Mouse (Mus musculus) heart, embryonic 15.5 days (tissue): ENCODE measurements at regions not wholly inside any gene's neighbourhood (a gene's known extent, or its start where the extent isn't known, plus 50 kb on each side); places are given as distances from the start of the nearest gene placed in this dataset.
"Not testable (repeated sequence)": the region's sequence is repeated elsewhere in the genome, so short reads cannot be mapped to it uniquely, and the experiment has no call there.

Experiments
- ATAC-seq: fragments of 200-750 bp; cut with Nextera tagmentation; replicated peaks from 2 replicates; pipeline ENCODE4 v1.8.0; 2017; ENCODE audit warnings: low read depth, moderate TSS enrichment; ENCODE audit not compliant: insufficient number of reproducible peaks, insufficient read depth, low FRiP score
- H3K27ac ChIP-seq: fragments of 300-500 bp; sonication (generic); 2 replicates; pipeline ENCODE4 v1.5.1; 2015; ENCODE audit warnings: mild to moderate bottlenecking, inconsistent platforms
- H3K27me3 ChIP-seq: fragments of 300-500 bp; sonication (generic); 2 replicates; pipeline ENCODE4 v1.6.1; 2015; ENCODE audit warnings: inconsistent platforms
- H3K36me3 ChIP-seq: fragments of 300-500 bp; sonication (generic); 2 replicates; pipeline ENCODE4 v1.6.1; 2015; ENCODE audit warnings: mild to moderate bottlenecking, inconsistent platforms
- H3K4me1 ChIP-seq: fragments of 300-500 bp; sonication (generic); replicated peaks from 2 replicates; pipeline ENCODE4 v1.6.1; 2015; ENCODE audit warnings: inconsistent platforms
- H3K4me2 ChIP-seq: fragments of 300-500 bp; sonication (generic); 2 replicates; pipeline ENCODE4 v1.6.1; 2015; ENCODE audit warnings: inconsistent platforms, mild to moderate bottlenecking, moderate library complexity
- H3K4me3 ChIP-seq: fragments of 300-500 bp; sonication (generic); 2 replicates; pipeline ENCODE4 v1.5.1; 2015; ENCODE audit warnings: mild to moderate bottlenecking, inconsistent platforms
- H3K9ac ChIP-seq: fragments of 300-500 bp; sonication (generic); 2 replicates; pipeline ENCODE4 v1.6.1; 2015; ENCODE audit warnings: mild to moderate bottlenecking, inconsistent platforms
- H3K9me3 ChIP-seq: fragments of 300-500 bp; sonication (generic); replicated peaks from 2 replicates; pipeline ENCODE4 v1.6.1; 2016; ENCODE audit warnings: inconsistent platforms
- WGBS: fragments of 180-500 bp; shearing (Covaris S2); methylation state at CpG from one replicate; pipeline ENCODE4 v1.1.7; 2015; ENCODE audit warnings: mixed read lengths; 5-methylcytosine and 5-hydroxymethylcytosine counted together

GRCm38 (mm10) chr3:15016621-15017020, 130.5 kb downstream of the Car2 start:
- Histone ChIP-seq H3K4me1 (no peaks in the 10 kb centered on the region), H3K9me3 (no peaks in the 10 kb centered on the region), H3K27ac (no peak overlapping the region), H3K27me3 (no peaks in the 10 kb centered on the region), H3K4me3 (no peak overlapping the region), H3K9ac (no peak overlapping the region), H3K4me2 (no peak overlapping the region), H3K36me3 (no peaks in the 10 kb centered on the region)
- no peak for ATAC-seq
- WGBS = 69% methylated on average over 1 of the region's 1 CpGs

GRCm38 (mm10) chr3:15022773-15023172, 136.7 kb downstream of the Car2 start:
- H3K4me2 ChIP-seq = no peak overlapping the region
- no peak for ATAC-seq
- H3K36me3 ChIP-seq = no peaks in the 10 kb centered on the region
- H3K27ac ChIP-seq = no peak overlapping the region
- H3K9ac ChIP-seq = no peak overlapping the region
- no peak overlapping the region for H3K4me3 ChIP-seq
- no peaks in the 10 kb centered on the region for H3K4me1 ChIP-seq
- H3K9me3 ChIP-seq = no peaks in the 10 kb centered on the region
- H3K27me3 ChIP-seq = no peaks in the 10 kb centered on the region
- 38% methylated on average over 2 of the region's 2 CpGs for WGBS

GRCm38 (mm10) chr3:15040866-15041528, 154.9 kb downstream of the Car2 start:
- H3K4me1 ChIP-seq = no peaks in the 10 kb centered on the region
- H3K27ac ChIP-seq = no peak overlapping the region
- H3K4me3 ChIP-seq = no peak overlapping the region
- H3K9ac ChIP-seq = no peak overlapping the region
- H3K4me2 ChIP-seq = no peak overlapping the region
- no peak for ATAC-seq
- no peaks in the 10 kb centered on the region for H3K27me3 ChIP-seq
- WGBS = 65% methylated on average over 7 of the region's 7 CpGs
- no peaks in the 10 kb centered on the region for H3K36me3 ChIP-seq
- no peaks in the 10 kb centered on the region for H3K9me3 ChIP-seq

- no peaks in the 10 kb centered on the region for H3K27me3 ChIP-seq
- no peaks in the 10 kb centered on the region for H3K36me3 ChIP-seq
- ATAC-seq = no peak
- no peak overlapping the region for H3K4me2 ChIP-seq
- H3K27ac ChIP-seq = no peak overlapping the region
- H3K4me1 ChIP-seq = no peaks in the 10 kb centered on the region
- 70% methylated on average over 3 of the region's 3 CpGs for WGBS
- no peak overlapping the region for H3K9ac ChIP-seq
- 0 out of 2 replicates have a peak, but pooled peaks cover 3% of the 10 kb centered on the region for H3K9me3 ChIP-seq
- no peak overlapping the region for H3K4me3 ChIP-seq
Measured at GRCm38 (mm10) chr3:15053968-15054367, 167.9 kb downstream of the Car2 start.

- H3K9me3 ChIP-seq, H3K36me3 ChIP-seq, H3K27ac ChIP-seq, H3K27me3 ChIP-seq, H3K4me3 ChIP-seq, H3K4me2 ChIP-seq, H3K9ac ChIP-seq, H3K4me1 ChIP-seq, ATAC-seq: not testable (repeated sequence)
- WGBS = 90% methylated on average over 8 of the region's 8 CpGs
Measured at GRCm38 (mm10) chr3:15055516-15056256, 169.6 kb downstream of the Car2 start.

- 83% methylated on average over 5 of the region's 5 CpGs for WGBS
- not testable (repeated sequence) for H3K9ac ChIP-seq, H3K9me3 ChIP-seq, H3K27me3 ChIP-seq, H3K4me3 ChIP-seq, ATAC-seq, H3K4me1 ChIP-seq, H3K27ac ChIP-seq, H3K4me2 ChIP-seq, H3K36me3 ChIP-seq
Measured at GRCm38 (mm10) chr3:15056788-15057585, 170.9 kb downstream of the Car2 start.

- 84% methylated on average over 3 of the region's 3 CpGs for WGBS
- no peaks in the 10 kb centered on the region for H3K36me3 ChIP-seq
- no peak overlapping the region for H3K27ac ChIP-seq
- no peak overlapping the region for H3K4me3 ChIP-seq
- H3K4me1 ChIP-seq = no peaks in the 10 kb centered on the region
- H3K9ac ChIP-seq = no peak overlapping the region
- H3K9me3 ChIP-seq = no peaks in the 10 kb centered on the region
- H3K27me3 ChIP-seq = no peaks in the 10 kb centered on the region
- ATAC-seq = no peak
- H3K4me2 ChIP-seq = no peak overlapping the region
Measured at GRCm38 (mm10) chr3:15065681-15066080, 179.6 kb downstream of the Car2 start.

- ATAC-seq = no peak
- H3K9ac ChIP-seq = no peak overlapping the region
- no peak overlapping the region for H3K27ac ChIP-seq
Measured at GRCm38 (mm10) chr3:15068256-15068655, 182.2 kb downstream of the Car2 start.

GRCm38 (mm10) chr3:15071030-15071883, 185.2 kb downstream of the Car2 start:
- Histone ChIP-seq H3K9me3 (no peaks in the 10 kb centered on the region), H3K4me1 (no peaks in the 10 kb centered on the region), H3K4me3 (no peak overlapping the region), H3K27ac (no peak overlapping the region), H3K36me3 (no peaks in the 10 kb centered on the region), H3K9ac (no peak overlapping the region), H3K4me2 (no peak overlapping the region), H3K27me3 (no peaks in the 10 kb centered on the region)
- no peak for ATAC-seq
- 65% methylated on average over 6 of the region's 6 CpGs for WGBS

More at GRCm38 (mm10) chr3:15068256-15068655, 182.2 kb downstream of the Car2 start:
- 69% methylated on average over 3 of the region's 3 CpGs for WGBS
- Histone ChIP-seq H3K4me2 (no peak overlapping the region), H3K4me1 (no peaks in the 10 kb centered on the region), H3K36me3 (no peaks in the 10 kb centered on the region), H3K4me3 (no peak overlapping the region), H3K27me3 (no peaks in the 10 kb centered on the region), H3K9me3 (no peaks in the 10 kb centered on the region)

GRCm38 (mm10) chr3:15073405-15073804, 187.3 kb downstream of the Car2 start:
- 63% methylated on average over 2 of the region's 2 CpGs for WGBS
- no peak for ATAC-seq

GRCm38 (mm10) chr3:15073847-15074246, 187.8 kb downstream of the Car2 start:
- ATAC-seq = no peak
- WGBS = 58% methylated on average over 1 of the region's 1 CpGs
- H3K4me3 ChIP-seq = no peak overlapping the region

More at GRCm38 (mm10) chr3:15073405-15073804, 187.3 kb downstream of the Car2 start:
- no peak overlapping the region for H3K9ac ChIP-seq
- H3K9me3 ChIP-seq = no peaks in the 10 kb centered on the region
- H3K4me3 ChIP-seq = no peak overlapping the region
- H3K4me2 ChIP-seq = no peak overlapping the region
- H3K27ac ChIP-seq = no peak overlapping the region
- no peaks in the 10 kb centered on the region for H3K27me3 ChIP-seq
- no peaks in the 10 kb centered on the region for H3K4me1 ChIP-seq
- no peaks in the 10 kb centered on the region for H3K36me3 ChIP-seq

More at GRCm38 (mm10) chr3:15073847-15074246, 187.8 kb downstream of the Car2 start:
- Histone ChIP-seq H3K27me3 (no peaks in the 10 kb centered on the region), H3K9ac (no peak overlapping the region), H3K27ac (no peak overlapping the region), H3K4me1 (no peaks in the 10 kb centered on the region), H3K9me3 (no peaks in the 10 kb centered on the region), H3K4me2 (no peak overlapping the region), H3K36me3 (no peaks in the 10 kb centered on the region)
